Mouse (Mus musculus): Measurements from ENCODE around the gene Pou3f3.

GRCm38 (mm10) chr1:42648366-42648935 lies 47.1 kb upstream of the Pou3f3 start:
- TF ChIP-seq EP300 (IDR thresholded peaks at IDR 0.05; ENCODE audit: insufficient read depth, low read depth, low read length): no peak
- TF ChIP-seq CTCF (IDR thresholded peaks at IDR 0.05; ENCODE audit: low read depth, low read length): no peak
- no peak for TF ChIP-seq POLR2A (IDR thresholded peaks at IDR 0.05; ENCODE audit: insufficient read depth, low read length)

Measured in ES-Bruce4 (cell line).